Mouse (Mus musculus) cortical plate, adult 2 months (tissue): ENCODE measurements around the gene Rpl35.

Experiments used
- CTCF ChIP-seq: fragments of 200-500 bp; IDR thresholded peaks from 2 replicates; pipeline ENCODE4 v1.5.1; 2011; ENCODE audit warnings: mild to moderate bottlenecking, control low read depth, low read length; ENCODE audit not compliant: insufficient read depth; ENCODE audit errors: extremely low read depth
- POLR2A ChIP-seq: fragments of 200-500 bp; IDR thresholded peaks from 2 replicates; pipeline ENCODE4 v1.6.1; 2011; ENCODE audit warnings: mild to moderate bottlenecking, low read length, control low read depth; ENCODE audit not compliant: insufficient read depth; ENCODE audit errors: extremely low read depth

- no peak for TF ChIP-seq CTCF
- no peak for TF ChIP-seq POLR2A
Observed at GRCm38 (mm10) chr2:38964198-38964597, 41.2 kb downstream of the Rpl35 start.
